ENCODE assay signal across 9 mouse cellular contexts in the genomic region with DNA sequence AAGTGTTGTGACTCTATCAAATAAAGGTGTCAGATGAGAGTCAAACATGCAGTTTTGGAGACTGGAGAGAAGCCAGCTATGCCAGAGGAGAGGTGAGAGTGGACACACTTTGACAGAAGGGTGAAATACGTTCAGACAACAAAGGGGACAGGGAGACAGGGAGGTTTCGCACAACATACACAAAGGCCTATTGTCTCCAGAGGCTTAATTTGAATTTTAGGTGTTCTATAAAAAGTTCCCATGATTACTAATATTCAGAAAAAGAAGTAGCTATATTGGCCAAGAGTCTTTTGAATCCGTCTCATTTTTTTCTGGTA.
DNase-seq lines count a peak whose midpoint lies in the region; ATAC-seq lines count a peak whose summit lies in the region.
"Had no signal": no experiment of that assay in that cellular context is flagged by ENCODE, and none has a peak within 500 bp of the region (broad histone marks: within the 10 kb centered on the region; RNA-seq: fewer than 3 reads in every experiment).

No protein-coding gene starts in this region.

- H3K4me2 ChIP-seq in heart, embryonic 13.5 days, result peak overlapping the region; percentile 72
- peak overlapping the region; percentile 60 for H3K4me2 ChIP-seq in forebrain, embryonic 14.5 days (ENCODE audit: low read length)
- H3K4me2 ChIP-seq in midbrain, embryonic 11.5 days, result peak overlapping the region; percentile 46

- no peaks in the 10 kb centered on the region for H3K36me3 ChIP-seq in heart, embryonic 13.5 days
- H3K36me3 ChIP-seq in forebrain, embryonic 14.5 days (ENCODE audit: control insufficient read depth, insufficient read depth, low read length), result no peaks in the 10 kb centered on the region
- no peaks in the 10 kb centered on the region for H3K36me3 ChIP-seq in midbrain, embryonic 11.5 days (ENCODE audit: control insufficient read depth, insufficient read depth, low read length)

- no peak for DNase-seq in heart, adult 18-20 months
- DNase-seq in forebrain, embryonic 14.5 days (ENCODE audit: low spot score), result no peak
- DNase-seq in midbrain, embryonic 11.5 days (ENCODE audit: low spot score, missing footprints), result peak; percentile 92
- no peak for DNase-seq in right cerebral cortex, postnatal 25 days
- no peak for DNase-seq in thymus, postnatal 4 days

- H3K27ac ChIP-seq in heart, embryonic 13.5 days (replicated peaks), result no peak overlapping the region
- H3K27ac ChIP-seq in brown adipose tissue, adult 24 weeks (replicated peaks; ENCODE audit: low read depth, low read length), result no peak overlapping the region
- peak overlapping the region; percentile 76; the same call in 1 of the 2 replicates for H3K27ac ChIP-seq in forebrain, embryonic 14.5 days (ENCODE audit: low read depth, low read length)
- peak overlapping the region; percentile 84 for H3K27ac ChIP-seq in midbrain, embryonic 11.5 days (ENCODE audit: low read depth, low read length)

- peak overlapping the region; percentile 50 for H3K4me3 ChIP-seq in heart, embryonic 13.5 days
- peak overlapping the region; percentile 56 for H3K4me3 ChIP-seq in brown adipose tissue, adult 24 weeks (ENCODE audit: insufficient read depth, low read depth, low read length)
- H3K4me3 ChIP-seq in forebrain, embryonic 14.5 days (ENCODE audit: low read depth, low read length), result peak overlapping the region; percentile 22
- peak overlapping the region; percentile 24 for H3K4me3 ChIP-seq in midbrain, embryonic 11.5 days (ENCODE audit: low read depth, low read length)

- H3K9me3 ChIP-seq in heart, embryonic 13.5 days, result no peaks in the 10 kb centered on the region
- no peaks in the 10 kb centered on the region for H3K9me3 ChIP-seq in forebrain, embryonic 14.5 days (replicated peaks; ENCODE audit: control insufficient read depth, low read length)
- no peaks in the 10 kb centered on the region for H3K9me3 ChIP-seq in midbrain, embryonic 11.5 days (ENCODE audit: control insufficient read depth, low read length)

- WGBS in heart, embryonic 13.5 days, result 37% methylated on average over 3 of the region's 3 CpGs
- WGBS in forebrain, embryonic 14.5 days, result 3% methylated on average over 3 of the region's 3 CpGs
- WGBS in midbrain, embryonic 11.5 days, result 10% methylated on average over 3 of the region's 3 CpGs

- ATAC-seq in heart, embryonic 13.5 days (ENCODE audit: extremely low read depth, insufficient number of reproducible peaks, low FRiP score, low TSS enrichment), result no peak
- ATAC-seq in forebrain, embryonic 14.5 days, result peak; percentile 54
- ATAC-seq in midbrain, embryonic 11.5 days (ENCODE audit: low FRiP score), result peak; percentile 81
- ATAC-seq in megakaryocyte progenitor cell, adult 5-6 weeks (replicated peaks; ENCODE audit: poor library complexity), result no peak
- ATAC-seq: activated CD4-positive, CD25-positive, alpha-beta regulatory T cell, adult 4 months had no signal

- no peaks in the 10 kb centered on the region for H3K27me3 ChIP-seq in heart, embryonic 13.5 days (replicated peaks)
- H3K27me3 ChIP-seq in forebrain, embryonic 14.5 days (replicated peaks; ENCODE audit: control insufficient read depth, insufficient read depth, low read length), result no peaks in the 10 kb centered on the region
- H3K27me3 ChIP-seq in midbrain, embryonic 11.5 days (ENCODE audit: control insufficient read depth, insufficient read depth, low read length), result no peaks in the 10 kb centered on the region

- H3K4me1 ChIP-seq in heart, embryonic 13.5 days, result peaks cover 28% of the 10 kb centered on the region
- peaks cover 5% of the 10 kb centered on the region for H3K4me1 ChIP-seq in brown adipose tissue, adult 24 weeks (ENCODE audit: control insufficient read depth, insufficient read depth, insufficient read length, low read length)
- peaks cover 26% of the 10 kb centered on the region for H3K4me1 ChIP-seq in forebrain, embryonic 14.5 days (ENCODE audit: control insufficient read depth, insufficient read depth, low read length)
- peaks cover 54% of the 10 kb centered on the region for H3K4me1 ChIP-seq in midbrain, embryonic 11.5 days (ENCODE audit: control insufficient read depth, insufficient read depth, low read length)

- H3K9ac ChIP-seq in heart, embryonic 13.5 days, result peak overlapping the region; percentile 67; the same call in 1 of the 2 replicates
- peak overlapping the region; percentile 45; the same call in 1 of the 2 replicates for H3K9ac ChIP-seq in forebrain, embryonic 14.5 days (ENCODE audit: low read length)
- H3K9ac ChIP-seq in midbrain, embryonic 11.5 days (ENCODE audit: low read length), result peak overlapping the region; percentile 24; the same call in 1 of the 2 replicates

Comparison
In these comparisons a context has a peak if more than half of its experiments do, and no peak if none do; other contexts are left out.
1. ATAC-seq: peak in forebrain, embryonic 14.5 days (single experiment) and midbrain, embryonic 11.5 days (single experiment); none in heart, embryonic 13.5 days (single experiment) and megakaryocyte progenitor cell, adult 5-6 weeks (single experiment).
2. H3K27ac ChIP-seq: peak in forebrain, embryonic 14.5 days (single experiment) and midbrain, embryonic 11.5 days (single experiment); none in heart, embryonic 13.5 days (single experiment) and brown adipose tissue, adult 24 weeks (single experiment).
3. Peak in every context shown above with its lines, with median percentiles within 50 percentile points of each other: H3K4me2 ChIP-seq, H3K4me3 ChIP-seq and H3K9ac ChIP-seq.